Mouse (Mus musculus): ENCODE data around the gene Dpysl5.

The Dpysl5 gene

GRCm38 (mm10) chr5:30709744-30710383 is 1.5 kb upstream of the Dpysl5 start:
- DNase-seq = peak; percentile 71

DNA sequence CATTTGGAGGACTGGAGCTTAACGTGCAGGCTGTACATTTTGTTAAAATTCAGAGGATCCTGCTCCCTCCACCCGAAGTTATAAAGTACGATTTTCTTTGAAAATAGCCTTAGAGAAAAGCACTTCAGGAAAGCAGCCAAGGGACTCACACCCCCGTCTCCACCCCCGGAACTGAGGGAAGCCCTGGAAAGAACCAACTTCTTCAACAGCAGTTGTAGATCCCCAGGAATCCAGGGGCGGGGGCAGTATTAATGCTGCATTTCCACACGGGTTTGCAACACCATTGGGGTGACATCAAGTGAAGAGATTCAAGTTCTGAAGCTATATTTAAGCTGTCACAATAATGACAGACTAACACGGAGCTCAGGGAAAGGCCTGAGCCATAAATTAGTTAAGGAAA is 878 bp upstream of the Dpysl5 start:
- DNase-seq = peak; percentile 42

DNA sequence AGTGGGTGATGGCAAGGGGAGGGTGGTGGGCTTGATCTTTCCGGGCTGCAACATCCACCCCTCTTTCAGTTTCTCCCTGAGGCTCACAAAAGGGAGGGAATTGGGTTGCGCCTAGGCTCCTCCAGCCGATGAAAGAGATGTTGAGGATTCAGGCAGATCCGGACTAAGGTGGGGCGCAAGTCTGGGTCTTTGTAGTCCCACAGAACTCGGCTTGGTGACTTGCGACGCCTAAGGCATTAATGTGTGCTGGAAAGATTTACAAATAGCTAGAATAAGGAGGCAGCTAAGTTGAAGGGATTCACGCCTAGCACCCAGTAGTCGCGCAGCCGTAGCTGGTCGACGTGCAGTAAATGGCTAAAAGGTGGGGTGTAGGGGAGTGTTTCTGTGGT is 632 bp downstream of the Dpysl5 start:
- no peak for DNase-seq

GRCm38 (mm10) chr5:30712441-30713298 is 1.3 kb downstream of the Dpysl5 start:
- DNase-seq = peak; percentile 26

DNA sequence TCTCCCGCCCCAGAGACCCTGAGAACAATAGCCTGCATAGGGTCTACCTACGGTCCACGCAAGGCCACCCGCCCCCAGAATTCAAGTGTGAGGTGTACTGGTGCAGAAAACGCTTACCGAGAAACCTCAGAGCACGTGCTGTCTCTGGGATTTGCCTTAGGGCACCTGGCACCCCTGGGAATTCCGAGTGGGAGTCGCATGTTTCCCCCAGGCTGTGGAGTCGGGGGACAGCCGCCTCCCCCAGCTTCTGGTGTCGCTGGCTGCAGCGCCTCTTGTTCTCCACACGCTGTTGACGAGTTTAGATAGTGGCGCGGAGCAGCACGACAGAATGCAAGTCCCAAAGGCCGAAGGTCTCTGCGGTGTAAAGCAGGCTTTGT is 1.9 kb downstream of the Dpysl5 start:
- peak; percentile 32 for DNase-seq

GRCm38 (mm10) chr5:30713691-30714090 is 2.3 kb downstream of the Dpysl5 start:
- no peak for DNase-seq

- no peak for DNase-seq
Observed at GRCm38 (mm10) chr5:30716311-30716710, 4.9 kb downstream of the Dpysl5 start.

GRCm38 (mm10) chr5:30717506-30717905 is 6.1 kb downstream of the Dpysl5 start:
- no peak for DNase-seq

DNA sequence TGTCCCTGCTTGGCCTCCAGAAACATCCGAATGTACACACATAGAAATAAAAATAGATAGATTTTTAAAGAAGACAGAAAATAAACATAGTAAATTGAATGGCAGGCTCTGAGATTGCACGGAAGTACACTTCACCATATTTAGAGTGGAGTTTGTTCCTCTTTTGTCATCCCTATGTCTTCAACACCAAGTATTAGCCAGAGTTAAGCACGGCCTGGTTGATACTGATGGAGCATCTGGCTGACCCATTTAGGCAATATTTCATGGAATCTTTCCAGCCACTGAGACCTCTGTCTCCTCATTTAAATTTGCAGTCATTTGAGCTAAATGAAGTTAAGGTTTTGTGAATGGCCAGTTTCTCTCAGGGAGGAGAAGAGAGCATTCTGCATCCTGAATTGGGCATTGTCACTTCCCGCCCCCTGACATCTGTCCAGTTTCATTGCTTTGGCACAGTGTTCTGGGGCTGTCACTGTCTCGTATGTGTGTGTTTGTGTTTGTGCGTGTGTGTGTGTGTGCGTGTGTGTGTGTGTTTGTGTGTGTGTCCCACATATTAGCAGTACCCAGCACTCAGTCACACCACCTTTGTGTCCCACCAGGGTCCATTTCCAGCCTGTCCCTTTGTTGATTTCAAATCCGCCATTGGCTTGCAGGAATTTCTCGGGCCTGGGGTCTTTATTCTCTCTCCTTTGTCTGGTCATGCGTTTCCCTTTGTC is 6.8 kb downstream of the Dpysl5 start:
- DNase-seq = no peak

DNA sequence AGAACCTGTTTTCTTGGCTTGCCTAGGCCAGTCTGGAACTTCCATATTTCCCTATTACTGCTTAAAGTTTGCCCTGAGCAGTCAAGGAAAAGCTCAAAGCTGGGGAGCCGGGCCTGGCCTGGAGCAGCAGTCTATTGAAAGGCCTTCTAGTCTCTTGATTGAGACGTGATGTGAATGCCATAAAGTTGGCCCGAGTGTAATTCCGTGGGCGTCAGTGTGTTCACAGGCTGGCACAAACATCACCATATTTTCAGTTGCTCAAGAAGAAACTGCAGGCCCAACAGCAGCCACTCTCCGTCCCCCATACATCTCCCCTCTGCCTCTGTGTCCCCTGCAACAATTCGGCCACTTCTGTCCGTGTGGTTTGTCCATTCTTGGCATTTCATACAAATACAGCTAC is 10.6 kb downstream of the Dpysl5 start:
- no peak for DNase-seq

DNA sequence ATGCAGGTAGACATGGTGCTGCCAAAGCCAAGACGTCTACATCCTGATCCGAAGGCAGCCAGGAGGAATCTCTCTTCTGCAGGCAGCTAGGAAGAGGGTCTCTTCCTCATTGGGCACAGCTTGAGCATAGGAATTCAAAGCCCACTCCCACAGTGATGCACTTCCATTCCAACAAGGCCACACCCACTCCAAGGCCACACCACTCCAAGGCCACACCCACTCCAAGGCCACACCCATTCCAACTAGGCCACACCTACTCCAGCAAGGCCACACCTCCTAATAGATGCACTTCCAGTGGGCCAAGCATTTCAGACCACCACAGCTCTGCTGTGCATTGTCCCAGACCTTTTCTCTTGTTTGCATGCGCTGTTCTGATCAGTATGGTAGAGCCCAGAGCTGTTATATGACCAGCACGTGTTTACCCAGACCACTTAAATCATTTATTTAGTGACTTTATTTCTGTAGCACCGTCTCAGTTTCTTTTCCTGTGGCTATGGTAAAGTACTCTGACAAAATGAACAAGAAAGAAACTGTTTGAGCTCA is 14.9 kb downstream of the Dpysl5 start:
- DNase-seq = no peak

- no peak for DNase-seq
Observed at GRCm38 (mm10) chr5:30732511-30732910, 21.1 kb downstream of the Dpysl5 start.

DNA sequence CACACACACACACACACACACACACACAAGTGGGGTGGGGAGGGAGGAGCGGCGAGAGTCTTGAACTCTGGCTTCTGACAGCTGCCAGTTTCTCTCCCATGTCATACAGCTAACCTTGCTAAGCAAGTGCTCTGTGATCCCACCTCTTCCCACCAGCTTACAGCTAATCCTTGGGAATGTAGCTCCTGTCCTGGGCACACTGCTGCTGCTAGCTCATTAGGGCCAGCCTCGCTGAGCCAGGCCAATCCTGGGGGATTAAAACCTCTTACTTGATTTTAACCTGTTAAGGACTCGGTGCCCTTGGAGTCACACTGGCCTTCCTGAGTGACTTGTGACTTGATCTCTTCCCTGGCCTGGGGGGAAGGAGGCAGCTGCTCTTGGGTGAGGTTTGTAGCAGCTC is 23.3 kb downstream of the Dpysl5 start:
- no peak for DNase-seq

GRCm38 (mm10) chr5:30738127-30738828 is 26.9 kb downstream of the Dpysl5 start:
- no peak for DNase-seq

DNA sequence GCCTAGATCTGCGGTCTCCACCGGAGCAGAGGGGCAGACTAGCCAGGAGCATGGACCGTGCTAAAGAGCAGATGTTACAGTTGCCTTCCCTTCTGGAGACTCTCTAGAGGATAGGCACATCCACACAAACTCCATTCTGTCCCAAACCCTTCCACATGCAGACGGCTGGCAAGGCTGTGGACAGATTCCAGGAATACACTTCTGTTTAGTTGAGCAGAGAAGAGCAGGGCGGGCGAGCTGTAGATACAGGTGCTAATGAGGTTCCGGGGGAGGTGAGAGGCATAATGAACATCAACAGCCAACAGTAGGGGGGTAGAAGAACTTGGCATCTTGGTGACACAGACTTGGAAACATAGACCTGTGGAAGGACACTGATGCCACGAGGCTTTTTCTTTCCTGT is 28.2 kb downstream of the Dpysl5 start:
- DNase-seq = peak; percentile 48

GRCm38 (mm10) chr5:30749582-30750311 is 38.4 kb downstream of the Dpysl5 start:
- no peak for DNase-seq

GRCm38 (mm10) chr5:30751071-30751470 is 39.7 kb downstream of the Dpysl5 start:
- DNase-seq = no peak

DNA sequence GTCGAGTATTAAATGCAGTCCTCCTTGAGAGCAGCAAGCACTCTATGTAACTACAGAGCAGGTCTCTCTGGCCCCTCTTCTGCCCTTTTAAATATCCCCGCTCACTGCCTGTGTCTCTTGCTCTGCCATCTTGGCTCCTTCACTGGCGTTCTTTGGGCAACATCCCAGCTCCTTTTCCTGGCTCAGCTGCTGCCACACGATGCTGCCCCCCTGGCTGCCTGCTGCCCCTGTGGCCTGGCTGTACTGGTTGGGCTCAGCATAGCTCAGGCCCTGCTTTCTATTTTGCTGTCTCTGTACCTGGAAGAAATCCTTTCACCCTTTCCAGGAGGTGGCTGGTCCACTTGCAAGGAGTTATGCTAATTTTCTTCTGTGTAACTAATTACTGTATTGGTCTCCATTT is 41.8 kb downstream of the Dpysl5 start:
- DNase-seq = no peak

- no peak for DNase-seq
Observed at GRCm38 (mm10) chr5:30755215-30755614, 43.9 kb downstream of the Dpysl5 start.

DNA sequence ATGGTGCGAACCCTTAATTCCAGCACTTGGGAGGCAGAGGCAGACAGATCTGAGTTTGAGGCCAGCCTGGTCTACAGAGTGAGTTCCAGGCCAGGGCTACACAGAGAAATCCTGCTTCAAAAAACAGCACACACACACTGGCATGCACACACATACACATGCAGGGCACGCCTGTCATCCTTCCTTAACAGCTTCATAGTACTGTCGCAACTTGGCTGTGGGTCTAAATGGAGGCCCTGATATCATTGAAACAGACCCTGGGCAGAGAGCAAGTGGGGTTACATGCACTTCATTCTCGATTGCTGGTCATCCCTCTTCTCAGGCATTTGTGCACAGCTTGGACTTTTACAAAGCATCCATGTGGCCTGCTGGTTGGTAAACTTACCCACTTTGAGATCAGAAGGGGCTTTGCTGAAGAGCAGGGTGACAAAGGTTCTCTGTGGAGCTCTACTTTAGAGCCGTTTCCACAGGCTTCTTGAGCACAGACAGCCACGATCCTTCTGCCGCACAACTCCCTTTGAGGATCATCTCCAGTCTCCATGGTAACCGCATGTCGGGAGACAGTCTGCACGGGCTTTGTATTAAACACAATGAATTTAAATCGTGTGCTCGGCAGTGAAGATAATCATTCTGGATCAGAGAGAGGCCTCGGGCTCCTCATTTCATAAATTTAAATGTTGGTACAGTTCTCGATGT is 51.6 kb downstream of the Dpysl5 start:
- no peak for DNase-seq

DNA sequence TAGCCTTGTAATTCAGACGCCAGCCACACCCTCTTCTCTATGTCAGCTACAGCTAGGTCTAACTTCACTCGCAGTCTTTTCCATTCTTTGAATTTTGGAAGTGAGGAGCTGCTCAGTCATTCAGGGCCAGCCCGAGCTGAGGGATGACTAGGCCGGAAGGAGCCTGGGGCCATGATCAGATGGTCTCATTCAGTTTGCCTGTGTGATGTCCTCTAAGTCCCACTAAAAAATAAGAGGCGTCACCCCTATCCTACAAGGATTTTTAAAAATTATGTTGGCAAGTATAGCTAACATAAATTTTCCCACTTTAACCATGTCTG is 52.1 kb downstream of the Dpysl5 start:
- no peak for DNase-seq

Data from right cerebral cortex, postnatal 14 days (tissue).